Mouse (Mus musculus): Measurements from ENCODE around the gene Igf2bp3.

The Igf2bp3 gene

GRCm38 (mm10) chr6:49218275-49218802 is 3.6 kb upstream of the Igf2bp3 start:
- no peak for DNase-seq

GRCm38 (mm10) chr6:49217581-49218274 is 3.0 kb upstream of the Igf2bp3 start:
- peak; percentile 99 for DNase-seq

GRCm38 (mm10) chr6:49216811-49217542 is 2.2 kb upstream of the Igf2bp3 start:
- no peak for DNase-seq

GRCm38 (mm10) chr6:49215748-49216585 is 1.2 kb upstream of the Igf2bp3 start:
- no peak for DNase-seq

- DNase-seq = peak; percentile 83
These were observed 450 bp downstream of the Igf2bp3 start for GRCm38 (mm10) chr6:49214086-49214927.

GRCm38 (mm10) chr6:49213581-49214085 is 1.1 kb downstream of the Igf2bp3 start:
- DNase-seq = peak; percentile 54

- no peak for DNase-seq
These were observed 1.7 kb downstream of the Igf2bp3 start for GRCm38 (mm10) chr6:49212931-49213580.

GRCm38 (mm10) chr6:49212141-49212540 is 2.6 kb downstream of the Igf2bp3 start:
- no peak for DNase-seq

GRCm38 (mm10) chr6:49211596-49211995 is 3.2 kb downstream of the Igf2bp3 start:
- no peak for DNase-seq

GRCm38 (mm10) chr6:49209881-49210854 is 4.6 kb downstream of the Igf2bp3 start:
- DNase-seq = peak; percentile 76

GRCm38 (mm10) chr6:49208935-49209334 is 5.8 kb downstream of the Igf2bp3 start:
- DNase-seq = peak; percentile 56

- no peak for DNase-seq
These were observed 6.3 kb downstream of the Igf2bp3 start for GRCm38 (mm10) chr6:49208297-49208930.

GRCm38 (mm10) chr6:49206416-49206815 is 8.3 kb downstream of the Igf2bp3 start:
- DNase-seq = no peak

GRCm38 (mm10) chr6:49195188-49195587 is 19.6 kb downstream of the Igf2bp3 start:
- no peak for DNase-seq

- DNase-seq = no peak
These were observed 20.2 kb downstream of the Igf2bp3 start for GRCm38 (mm10) chr6:49194536-49194935.

- DNase-seq = peak; percentile 39
These were observed 25.4 kb downstream of the Igf2bp3 start for GRCm38 (mm10) chr6:49189363-49189762.

GRCm38 (mm10) chr6:49187299-49187698 is 27.5 kb downstream of the Igf2bp3 start:
- DNase-seq = peak; percentile 20

- DNase-seq = no peak
These were observed 38.7 kb downstream of the Igf2bp3 start for GRCm38 (mm10) chr6:49176018-49176417.

- DNase-seq = no peak
These were observed 40.1 kb downstream of the Igf2bp3 start for GRCm38 (mm10) chr6:49174616-49175015.

GRCm38 (mm10) chr6:49173674-49174073 is 41.1 kb downstream of the Igf2bp3 start:
- no peak for DNase-seq
